Mouse (Mus musculus) right cerebral cortex, adult 18-20 months (tissue): ENCODE measurements around the gene Rabgap1l.

ENCODE experiments used
- DNase-seq: peaks from one replicate; pipeline ENCODE4 v3.0.0; 2022; ENCODE audit warnings: mixed read lengths

Rabgap1l gene

DNA sequence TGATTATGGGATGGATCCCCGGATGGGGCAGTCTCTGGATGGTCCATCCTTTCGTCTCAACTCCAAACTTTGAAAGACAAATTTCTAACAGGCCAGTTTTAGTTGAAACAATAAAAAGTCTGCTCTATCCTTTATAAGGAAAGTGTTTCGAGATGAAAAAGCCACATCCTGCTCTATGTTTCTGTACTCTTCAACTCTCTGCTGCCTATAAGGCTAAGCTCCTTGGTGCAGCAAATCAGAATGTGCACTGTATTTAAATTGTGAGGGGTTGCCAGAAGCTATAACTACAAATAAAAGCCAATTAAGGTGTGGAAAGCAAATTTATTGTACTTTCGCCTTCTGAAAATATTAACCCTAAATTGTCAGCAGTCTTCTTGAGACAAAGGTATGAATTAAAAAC, 198.9 kb downstream of the Rabgap1l start:
- no peak for DNase-seq

DNA sequence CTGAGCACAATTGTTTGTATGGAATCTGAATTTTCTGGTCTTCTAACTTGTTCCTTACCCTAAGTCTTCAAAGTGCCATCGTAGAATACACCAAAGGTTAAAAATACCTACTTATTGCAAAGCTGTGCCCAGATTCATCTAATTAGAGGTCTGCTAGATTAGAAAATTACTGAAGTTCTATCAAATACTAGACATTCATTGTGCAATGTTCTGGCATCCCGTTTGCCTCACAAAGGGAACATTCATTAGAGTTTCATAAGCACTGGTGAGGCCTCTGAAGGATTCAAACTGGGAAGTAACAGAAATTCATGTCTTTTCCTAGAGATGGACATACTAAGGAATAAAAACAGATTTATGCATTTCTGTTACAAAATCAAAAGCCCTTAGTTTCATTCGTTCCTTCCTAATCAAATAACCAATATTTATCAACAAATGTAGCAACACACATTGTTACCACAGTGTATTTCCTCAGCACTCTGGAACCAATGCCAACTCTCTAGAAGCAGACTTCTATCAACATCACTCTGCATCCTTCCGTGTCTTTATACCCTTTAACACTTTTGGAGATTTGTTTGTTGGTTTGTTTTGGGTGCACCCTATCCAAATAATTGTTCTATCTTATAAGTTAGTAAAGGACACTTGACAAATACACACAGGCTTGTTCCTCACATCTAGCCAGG, 204.0 kb downstream of the Rabgap1l start:
- DNase-seq = no peak

DNA sequence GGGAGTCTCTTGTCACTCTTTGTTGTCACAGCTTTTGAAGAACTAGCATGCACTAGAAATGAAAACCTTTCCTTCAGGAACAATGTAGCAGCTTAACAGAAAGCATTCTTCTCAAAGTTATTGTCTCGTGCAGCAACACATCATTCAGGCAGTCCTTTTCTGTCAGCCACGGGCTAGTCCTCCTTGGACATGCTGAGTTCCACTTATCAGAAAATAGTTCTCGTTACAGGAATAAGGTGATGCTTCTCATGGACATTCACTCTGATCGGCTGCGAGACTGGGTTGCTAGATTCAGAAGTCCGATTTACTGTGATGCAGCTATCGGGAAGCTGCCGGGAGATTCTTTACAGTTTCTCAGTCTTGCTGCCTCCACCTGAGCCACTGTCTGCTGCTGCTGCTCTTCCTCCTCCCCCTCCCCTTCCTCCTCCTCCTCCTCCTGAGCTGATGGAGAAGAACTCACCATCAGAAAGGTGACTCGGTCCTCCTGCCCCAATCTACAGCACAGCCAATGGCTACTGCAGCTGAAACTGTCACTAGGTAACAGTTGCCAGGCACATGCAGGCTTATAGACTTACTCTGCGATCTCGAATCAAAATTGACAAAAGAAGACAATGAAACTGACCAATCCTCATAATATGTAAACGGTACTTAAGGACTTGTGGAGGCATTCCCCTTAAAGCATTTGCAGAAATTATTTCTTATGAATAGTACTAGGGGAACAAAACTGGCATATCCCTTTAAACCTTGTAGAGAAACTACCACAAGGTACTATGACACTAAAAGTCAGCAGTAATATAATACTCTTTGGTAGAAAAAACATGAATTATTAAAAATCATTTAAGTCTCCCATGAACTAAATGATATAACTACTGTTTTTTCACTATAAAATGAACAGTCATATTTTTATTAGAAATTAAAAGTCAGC, 213.4 kb downstream of the Rabgap1l start:
- peak; percentile 35 for DNase-seq

DNA sequence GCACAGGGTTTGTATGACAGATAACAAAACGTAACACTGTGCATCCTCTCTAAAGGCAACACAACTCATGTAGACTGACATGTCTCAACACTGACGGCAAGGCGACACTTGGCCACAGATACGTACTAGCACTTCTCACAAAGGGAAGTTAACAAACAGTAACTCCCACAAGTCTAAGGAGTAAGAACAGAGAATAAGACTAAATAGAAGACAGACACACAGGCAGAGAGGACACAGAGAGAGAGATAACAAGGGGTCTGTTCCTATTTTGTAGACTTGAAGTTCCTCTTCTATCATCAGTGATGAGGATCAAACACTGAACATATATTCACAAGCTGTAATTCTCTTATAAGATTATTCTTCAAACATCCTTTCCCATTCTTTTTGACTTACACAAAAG, 216.9 kb downstream of the Rabgap1l start:
- no peak for DNase-seq

- no peak for DNase-seq
Measured at GRCm38 (mm10) chr1:160574039-160574438, 219.0 kb downstream of the Rabgap1l start.

DNA sequence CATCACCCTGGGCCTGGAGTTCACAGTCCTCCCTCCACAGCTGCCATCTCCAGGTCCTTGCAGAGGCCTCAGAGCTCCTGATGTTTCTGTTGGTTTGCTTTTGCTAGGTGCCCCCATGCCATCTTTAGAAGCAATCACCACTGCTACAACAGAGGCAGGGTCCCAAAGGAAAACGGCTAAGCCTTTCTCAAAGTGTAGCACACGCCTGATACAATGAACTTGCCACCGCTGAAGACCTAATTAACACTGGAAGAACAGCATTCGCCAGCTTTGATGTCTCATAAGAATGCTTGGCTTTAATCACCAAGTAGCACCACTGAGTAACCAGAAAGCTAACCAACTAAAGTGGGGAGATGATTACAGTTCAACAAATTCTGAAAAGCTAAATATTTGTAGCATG, 226.6 kb downstream of the Rabgap1l start:
- DNase-seq = no peak

DNA sequence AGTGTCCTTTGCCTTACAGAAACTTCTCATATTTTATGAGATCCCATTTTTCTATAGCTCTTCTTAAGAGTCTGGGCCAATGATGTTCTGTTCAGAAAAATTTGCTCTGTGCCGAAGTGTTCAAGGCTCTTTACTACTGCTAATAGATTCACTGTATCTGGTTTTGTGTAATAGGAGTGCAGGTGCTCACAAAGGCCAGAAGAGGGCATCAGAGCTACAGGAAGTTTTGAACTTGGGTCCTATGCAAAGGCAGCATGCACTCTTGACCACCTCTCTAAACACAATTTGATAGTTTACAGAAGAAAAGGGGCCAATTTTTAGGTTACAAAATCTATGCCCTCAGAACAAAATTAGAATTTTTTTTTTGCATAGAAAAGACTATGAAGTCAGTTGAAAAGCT, 231.6 kb downstream of the Rabgap1l start:
- no peak for DNase-seq

- no peak for DNase-seq
Measured at GRCm38 (mm10) chr1:160550636-160551035, 242.4 kb downstream of the Rabgap1l start.

GRCm38 (mm10) chr1:160547934-160548876, 244.8 kb downstream of the Rabgap1l start:
- peak; percentile 75 for DNase-seq

DNA sequence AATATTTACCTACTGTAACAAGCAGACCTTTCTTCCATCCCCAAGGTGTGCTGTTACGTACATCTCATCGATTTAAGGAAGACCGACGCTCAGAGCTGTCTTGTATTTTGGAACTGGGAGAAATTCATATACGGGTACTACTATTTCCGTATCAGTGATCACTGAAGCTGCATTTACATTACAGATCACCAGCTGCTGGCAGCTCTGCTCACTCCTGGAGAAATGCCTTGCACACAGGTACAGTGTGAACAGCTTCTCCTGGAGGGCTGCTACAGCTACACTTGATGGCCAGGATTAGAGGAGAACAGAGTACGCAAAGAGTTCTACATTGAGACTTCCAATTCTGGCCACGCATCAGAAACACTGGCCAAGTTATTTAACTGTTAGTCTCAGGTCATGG, 257.4 kb downstream of the Rabgap1l start:
- DNase-seq = no peak

DNA sequence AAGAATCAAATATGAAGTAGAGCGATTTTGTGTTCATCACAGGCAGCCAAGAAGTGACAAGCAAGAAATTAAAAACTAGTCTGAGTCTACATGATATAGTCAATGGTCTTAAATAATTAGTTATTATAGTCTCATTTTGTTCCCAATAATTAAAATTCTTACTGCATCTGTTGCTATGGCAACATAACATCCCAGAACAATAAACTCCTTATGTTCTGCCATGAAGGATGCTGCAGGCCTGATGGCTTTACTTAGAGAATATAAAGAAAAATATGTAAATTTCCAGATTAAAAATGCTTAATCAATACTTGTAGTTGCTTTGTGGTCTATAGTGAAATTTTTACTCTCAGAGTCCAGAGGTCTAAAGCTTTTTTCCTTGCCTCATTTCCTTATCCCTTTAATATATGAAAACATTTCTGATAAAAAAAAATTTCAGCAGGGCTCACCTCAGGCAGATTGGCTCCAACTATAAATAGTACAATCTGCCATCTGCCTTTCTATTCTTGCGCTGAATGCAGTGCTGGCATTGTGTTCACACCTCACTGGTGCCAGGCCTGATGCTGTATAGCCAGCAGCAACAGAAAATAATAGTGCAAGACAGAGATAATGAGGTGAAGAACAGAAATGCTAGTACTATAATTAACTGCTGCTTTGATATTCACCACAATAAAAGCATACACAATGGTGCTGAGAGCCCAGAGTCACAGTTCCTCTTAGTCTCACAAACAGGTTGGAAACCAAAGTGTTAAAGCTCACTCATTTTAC, 258.3 kb downstream of the Rabgap1l start:
- peak; percentile 59 for DNase-seq

- no peak for DNase-seq
Measured at GRCm38 (mm10) chr1:160533209-160533820, 259.7 kb downstream of the Rabgap1l start.

DNA sequence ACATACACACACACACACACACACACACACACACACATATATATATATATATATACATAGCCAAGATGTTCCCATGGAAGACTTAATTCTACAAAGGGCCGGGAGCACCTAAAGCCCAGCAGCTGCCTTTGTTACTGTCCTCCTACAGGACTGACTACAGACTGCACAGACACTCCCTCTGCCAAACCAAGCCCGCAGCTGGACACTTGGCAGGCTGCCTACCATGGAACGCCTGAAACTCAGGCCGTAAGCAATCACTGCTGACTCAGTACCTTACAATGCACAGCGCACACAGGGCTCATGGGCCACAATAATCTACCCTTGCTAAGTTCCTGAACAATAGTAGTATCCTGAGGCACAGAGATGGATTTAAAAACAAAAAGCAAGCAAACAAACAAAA, 261.6 kb downstream of the Rabgap1l start:
- peak; percentile 60 for DNase-seq

DNA sequence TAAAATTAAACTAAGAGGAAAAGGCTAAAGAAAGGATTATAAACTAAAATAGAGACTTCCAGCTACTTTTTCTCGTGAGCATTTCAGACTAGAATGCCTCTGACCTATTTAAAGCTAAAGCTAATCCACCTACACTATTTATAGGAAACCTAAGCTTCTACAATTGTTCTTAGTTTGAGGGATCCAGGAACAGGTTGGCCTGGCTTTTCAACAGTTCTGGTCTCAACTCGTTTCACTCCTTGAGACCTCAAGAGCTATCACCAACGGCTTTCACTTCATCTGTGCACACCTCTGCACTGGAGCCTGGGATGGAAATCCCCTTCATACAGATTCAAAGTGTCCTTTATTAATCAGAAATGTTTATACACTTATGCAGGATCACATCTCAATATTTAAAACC, 271.1 kb downstream of the Rabgap1l start:
- no peak for DNase-seq

DNA sequence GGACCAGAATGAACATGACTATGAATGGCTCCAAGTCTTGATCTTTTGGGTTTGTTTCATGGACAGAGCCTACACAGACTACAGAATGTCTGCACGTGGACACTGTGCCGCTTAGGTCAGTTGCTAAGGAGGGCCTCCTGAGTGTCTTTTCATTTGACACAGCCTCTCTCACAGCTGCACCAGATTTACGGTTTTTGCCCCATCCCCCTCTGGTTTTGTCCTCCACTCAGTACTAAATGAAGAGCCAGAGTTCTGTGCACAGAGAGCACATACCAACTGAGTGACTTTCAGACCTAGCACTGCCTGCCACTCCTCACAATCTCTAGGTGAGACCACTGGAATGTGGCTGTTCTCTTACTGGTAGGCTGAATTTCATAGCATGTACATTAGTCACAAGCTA, 272.3 kb downstream of the Rabgap1l start:
- DNase-seq = no peak

- no peak for DNase-seq
Measured at GRCm38 (mm10) chr1:160519896-160520465, 273.0 kb downstream of the Rabgap1l start.

- DNase-seq = no peak
Measured at GRCm38 (mm10) chr1:160518552-160518951, 274.5 kb downstream of the Rabgap1l start.

- DNase-seq = no peak
Measured at GRCm38 (mm10) chr1:160507766-160508165, 285.2 kb downstream of the Rabgap1l start.

DNA sequence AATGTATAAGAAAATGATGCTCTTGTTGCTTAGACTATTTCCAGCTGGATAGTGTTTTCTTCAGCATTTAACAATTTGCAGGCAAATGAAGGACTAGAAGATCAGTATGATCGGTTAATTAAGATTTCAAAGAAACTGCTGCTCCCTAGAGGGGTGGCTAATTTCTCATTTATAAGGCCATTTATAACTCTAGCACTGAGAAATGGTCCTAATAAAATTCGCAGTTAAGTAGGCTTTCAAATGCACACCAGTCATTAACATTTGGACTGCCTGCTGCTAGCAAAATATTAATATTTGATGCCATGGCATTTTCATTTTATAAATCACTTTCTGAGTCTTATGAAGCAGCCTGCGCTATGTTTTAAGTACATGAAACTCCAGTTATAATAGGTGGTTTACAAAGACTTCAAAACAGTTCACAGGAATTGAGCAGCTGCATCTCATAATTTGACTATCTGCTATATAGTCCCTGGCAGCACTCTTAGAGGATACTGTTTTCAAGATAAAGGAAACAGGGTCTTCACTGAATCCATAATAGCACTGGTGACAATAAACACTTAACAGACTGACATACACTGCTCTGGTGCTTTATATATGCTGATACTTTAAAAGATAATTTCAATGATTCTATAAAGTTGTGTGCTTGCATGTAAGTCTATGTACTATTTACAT, 296.0 kb downstream of the Rabgap1l start:
- no peak for DNase-seq

GRCm38 (mm10) chr1:160485731-160486130, 307.3 kb downstream of the Rabgap1l start:
- DNase-seq = no peak

GRCm38 (mm10) chr1:160485028-160485427, 308.0 kb downstream of the Rabgap1l start:
- DNase-seq = no peak
